Comparison of ENCODE assay signal across 22 mouse cellular contexts in the genomic region with DNA sequence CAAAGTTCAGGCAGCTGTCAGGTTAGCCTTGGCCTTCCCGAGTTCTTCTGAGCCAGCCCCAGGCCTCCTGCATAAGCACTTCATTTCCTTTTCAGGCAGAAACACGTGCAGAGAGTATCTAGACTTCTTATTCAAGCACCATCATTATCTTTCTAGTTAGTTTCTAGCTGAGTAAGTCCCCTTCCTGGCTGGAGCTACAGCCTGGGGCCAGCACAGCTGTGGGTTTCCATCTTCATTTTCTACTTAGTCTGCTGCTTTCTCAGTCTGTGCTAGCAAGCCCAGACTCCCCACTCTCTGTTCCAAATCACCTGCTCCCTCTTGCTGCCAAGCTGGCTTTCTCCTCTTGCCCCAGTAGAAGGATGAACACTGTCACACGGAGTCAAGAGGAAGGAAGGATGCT.
"Had no signal": no experiment of that assay in that cellular context is flagged by ENCODE, and none has a peak within 500 bp of the region (broad histone marks: within the 10 kb centered on the region; RNA-seq: fewer than 3 reads in every experiment).

No protein-coding gene starts in this region.

- H3K36me3 ChIP-seq: kidney, embryonic 15.5 days; midbrain, embryonic 10.5 days; midbrain, embryonic 13.5 days; neural tube, embryonic 13.5 days had no signal

- H3K4me3 ChIP-seq: kidney, embryonic 15.5 days; left cerebral cortex, adult 2 months; megakaryocyte, embryonic 14.5 days; midbrain, embryonic 10.5 days; midbrain, embryonic 13.5 days; myocyte; neural tube, embryonic 13.5 days had no signal

- H3K9ac ChIP-seq: kidney, embryonic 15.5 days; lung, embryonic 14.5 days; midbrain, embryonic 13.5 days; neural tube, embryonic 13.5 days had no signal

- H3K27me3 ChIP-seq: kidney, embryonic 15.5 days; midbrain, embryonic 13.5 days; neural tube, embryonic 13.5 days had no signal

- DNase-seq: kidney, adult 8-10 months; kidney, postnatal 10 days; kidney, postnatal 36 days; layer of hippocampus, postnatal 36 days; lung, embryonic 14.5 days; lung, postnatal 36 days; retina, postnatal 1 day; right cerebral cortex, postnatal 25 days; spleen, adult 18-20 months; thymus, adult 2 months; thymus, postnatal 14 days; thymus, postnatal 4 days had no signal

- ATAC-seq: lung, postnatal 0 days; midbrain, embryonic 13.5 days; midbrain, embryonic 16.5 days had no signal

- H3K27ac ChIP-seq: kidney, embryonic 15.5 days; left cerebral cortex, adult 2 months; midbrain, embryonic 10.5 days; midbrain, embryonic 13.5 days; neural tube, embryonic 13.5 days had no signal

- H3K4me2 ChIP-seq: kidney, embryonic 15.5 days; liver, embryonic 11.5 days; lung, embryonic 14.5 days; midbrain, embryonic 13.5 days; neural tube, embryonic 13.5 days had no signal

- H3K9me3 ChIP-seq: kidney, embryonic 15.5 days; midbrain, embryonic 10.5 days; midbrain, embryonic 13.5 days; neural tube, embryonic 13.5 days had no signal

- H3K4me1 ChIP-seq: kidney, embryonic 15.5 days; midbrain, embryonic 10.5 days; midbrain, embryonic 13.5 days; neural tube, embryonic 13.5 days had no signal
